Mouse (Mus musculus) limb, embryonic 13.5 days (tissue): Measurements from ENCODE around the gene Iqcj. TPM values are rescaled to one million over a fixed set of nuclear protein-coding genes. Genes with fewer than 3 reads are reported as not detected.

Experiments
- ATAC-seq: fragments of 200-750 bp; cut with Nextera tagmentation; 2 replicates; pipeline ENCODE4 v1.8.0; 2017; ENCODE audit warnings: low read depth, moderate number of reproducible peaks, moderate TSS enrichment; ENCODE audit not compliant: low FRiP score
- H3K27ac ChIP-seq: fragments of 300-500 bp; sonication (generic); 2 replicates; pipeline ENCODE4 v1.5.1; 2015; ENCODE audit warnings: inconsistent platforms, mild to moderate bottlenecking, moderate library complexity
- H3K27me3 ChIP-seq: fragments of 300-500 bp; sonication (generic); 2 replicates; pipeline ENCODE4 v1.6.1; 2015; ENCODE audit warnings: mild to moderate bottlenecking, inconsistent platforms
- H3K36me3 ChIP-seq: fragments of 300-500 bp; sonication (generic); 2 replicates; pipeline ENCODE4 v1.6.1; 2015; ENCODE audit warnings: inconsistent platforms, mild to moderate bottlenecking, moderate library complexity
- H3K4me1 ChIP-seq: fragments of 300-500 bp; sonication (generic); 2 replicates; pipeline ENCODE4 v1.6.1; 2015; ENCODE audit warnings: inconsistent platforms
- H3K4me2 ChIP-seq: fragments of 300-500 bp; sonication (generic); replicated peaks from 2 replicates; pipeline ENCODE4 v1.6.1; 2015; ENCODE audit warnings: inconsistent platforms, mild to moderate bottlenecking, moderate library complexity
- H3K4me3 ChIP-seq: fragments of 300-500 bp; sonication (generic); 2 replicates; pipeline ENCODE4 v1.5.1; 2015; ENCODE audit warnings: moderate library complexity, mild to moderate bottlenecking, inconsistent platforms
- H3K9ac ChIP-seq: fragments of 300-500 bp; sonication (generic); 2 replicates; pipeline ENCODE4 v1.6.1; 2015; ENCODE audit warnings: mild to moderate bottlenecking, inconsistent platforms
- H3K9me3 ChIP-seq: fragments of 300-500 bp; sonication (generic); 2 replicates; pipeline ENCODE4 v1.6.1; 2016; ENCODE audit warnings: inconsistent platforms
- WGBS: fragments of 180-500 bp; shearing (Covaris S2); methylation state at CpG from one replicate; pipeline ENCODE4 v1.1.7; 2015; 5-methylcytosine and 5-hydroxymethylcytosine counted together
- polyA plus RNA-seq: library from polyadenylated mRNA; unstranded; fragments of >200 nt; fragmentation: Nextera tagmentation; extraction: Ambion mirVana; gene quantifications from 2 replicates; pipeline ENCODE4 v1.2.1, GENCODE M21; 2015

The Iqcj gene
- polyA plus RNA-seq, 1 experiment from 2014 or later: 0.11 TPM

DNA sequence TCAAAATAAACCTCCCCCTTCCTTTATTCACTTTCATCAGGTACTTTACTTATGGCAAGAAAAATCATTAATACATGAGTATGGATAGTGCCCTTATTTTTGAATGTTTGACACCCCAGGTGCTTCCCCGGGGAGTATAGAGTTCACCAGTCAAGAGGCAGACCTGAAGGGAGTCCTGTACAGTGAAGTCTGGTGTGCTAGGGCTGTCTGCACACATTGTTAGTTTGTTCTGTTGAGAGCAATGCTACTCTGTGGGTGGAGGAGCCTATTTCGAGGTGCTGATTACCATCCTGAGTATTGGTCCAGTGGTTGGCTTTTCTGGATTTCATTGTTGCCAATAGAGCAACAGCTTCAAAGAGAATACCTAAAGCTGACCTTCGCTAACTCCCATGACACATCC, 26.1 kb downstream of the Iqcj start:
- WGBS: 80% methylated on average over 3 of the region's 3 CpGs
- Histone ChIP-seq H3K27ac (no peak overlapping the region), H3K4me3 (no peak overlapping the region), H3K9ac (no peak overlapping the region), H3K27me3 (no peaks in the 10 kb centered on the region), H3K4me1 (no peaks in the 10 kb centered on the region), H3K4me2 (no peak overlapping the region), H3K36me3 (no peaks in the 10 kb centered on the region), H3K9me3 (no peaks in the 10 kb centered on the region)
- ATAC-seq: no peak

- Histone ChIP-seq H3K27me3 (no peaks in the 10 kb centered on the region), H3K4me3 (no peak overlapping the region), H3K9ac (no peak overlapping the region), H3K9me3 (no peaks in the 10 kb centered on the region), H3K36me3 (no peaks in the 10 kb centered on the region), H3K4me2 (no peak overlapping the region), H3K4me1 (no peaks in the 10 kb centered on the region), H3K27ac (no peak overlapping the region)
- 72% methylated on average over 8 of the region's 8 CpGs for WGBS
- no peak for ATAC-seq
These were observed 26.7 kb downstream of the Iqcj start for GRCm38 (mm10) chr3:67918634-67919259.

DNA sequence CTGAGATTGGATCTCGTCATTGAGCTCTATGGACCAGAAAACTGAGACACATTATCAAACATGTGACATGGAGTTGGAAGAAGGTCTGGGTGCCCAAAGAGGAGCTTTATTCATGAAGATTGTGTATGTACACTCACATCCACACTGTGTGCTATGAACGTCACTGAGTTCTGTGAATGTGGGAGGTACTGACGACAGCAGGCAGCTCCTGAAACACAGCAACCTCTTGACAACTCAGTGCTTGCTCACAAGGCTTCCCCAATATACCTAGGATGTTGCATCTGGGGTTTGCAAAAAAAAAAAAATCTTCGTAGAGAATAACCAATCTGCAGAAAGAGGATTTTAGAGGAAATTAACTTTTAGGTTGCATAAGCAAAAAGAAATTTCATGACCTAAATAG, 31.1 kb downstream of the Iqcj start:
- Histone ChIP-seq H3K36me3 (no peaks in the 10 kb centered on the region), H3K9me3 (no peaks in the 10 kb centered on the region), H3K27me3 (no peaks in the 10 kb centered on the region), H3K4me3 (no peak overlapping the region), H3K9ac (no peak overlapping the region), H3K27ac (no peak overlapping the region), H3K4me2 (no peak overlapping the region), H3K4me1 (no peaks in the 10 kb centered on the region)
- WGBS: 81% methylated on average over 4 of the region's 4 CpGs
- ATAC-seq: no peak

- WGBS: 84% methylated on average over 2 of the region's 2 CpGs
- Histone ChIP-seq H3K36me3 (no peaks in the 10 kb centered on the region), H3K4me2 (no peak overlapping the region), H3K9me3 (no peaks in the 10 kb centered on the region), H3K9ac (no peak overlapping the region), H3K4me3 (no peak overlapping the region), H3K4me1 (no peaks in the 10 kb centered on the region), H3K27ac (no peak overlapping the region), H3K27me3 (no peaks in the 10 kb centered on the region)
- no peak for ATAC-seq
These were observed 33.4 kb downstream of the Iqcj start for GRCm38 (mm10) chr3:67925453-67925852.

DNA sequence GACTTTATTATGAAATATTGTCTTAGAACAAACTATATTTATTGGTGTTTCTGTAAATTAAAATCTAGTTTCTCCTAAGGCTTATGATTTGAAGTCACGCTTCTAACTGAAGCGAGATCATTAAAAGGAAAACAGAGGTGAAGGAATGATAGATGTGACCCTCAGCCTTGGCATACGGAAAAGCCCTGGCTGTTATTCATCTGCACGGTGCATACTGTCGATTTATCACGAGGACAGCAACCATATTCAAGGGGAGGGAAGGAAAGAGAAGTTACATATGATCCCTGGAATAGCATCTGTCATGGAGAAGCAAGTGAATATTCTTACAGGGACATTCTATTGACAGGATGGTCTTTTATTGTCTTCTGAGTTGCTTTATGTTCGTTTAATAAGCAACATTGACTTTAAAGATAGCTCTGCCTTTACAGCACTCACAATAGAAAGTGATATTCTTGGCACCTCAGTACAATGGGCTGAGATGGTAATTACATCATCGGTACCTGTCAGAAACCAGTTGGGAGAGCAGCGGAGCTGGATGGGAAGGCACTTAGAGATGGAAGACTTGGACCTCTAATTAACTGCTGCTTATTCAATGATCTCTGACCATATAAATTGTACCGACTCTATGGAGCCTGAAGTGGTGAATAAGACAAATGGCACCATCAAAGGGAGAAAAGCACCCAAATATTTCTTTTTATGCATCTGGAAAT, 38.6 kb downstream of the Iqcj start:
- no peaks in the 10 kb centered on the region for H3K9me3 ChIP-seq
- H3K36me3 ChIP-seq: no peaks in the 10 kb centered on the region
- H3K4me1 ChIP-seq: no peaks in the 10 kb centered on the region
- H3K27me3 ChIP-seq: no peaks in the 10 kb centered on the region
- H3K4me2 ChIP-seq: no peak overlapping the region
- no peak overlapping the region for H3K9ac ChIP-seq
- ATAC-seq: no peak
- no peak overlapping the region for H3K4me3 ChIP-seq
- H3K27ac ChIP-seq: no peak overlapping the region
- WGBS: 81% methylated on average over 10 of the region's 10 CpGs

GRCm38 (mm10) chr3:67931181-67931580, 39.2 kb downstream of the Iqcj start:
- Histone ChIP-seq H3K27me3 (no peaks in the 10 kb centered on the region), H3K36me3 (no peaks in the 10 kb centered on the region), H3K4me3 (no peak overlapping the region), H3K9ac (no peak overlapping the region), H3K4me2 (no peak overlapping the region), H3K4me1 (no peaks in the 10 kb centered on the region), H3K9me3 (no peaks in the 10 kb centered on the region), H3K27ac (no peak overlapping the region)
- no peak for ATAC-seq
- 94% methylated on average over 8 of the region's 8 CpGs for WGBS

GRCm38 (mm10) chr3:67931914-67932313, 39.9 kb downstream of the Iqcj start:
- no peak overlapping the region for H3K4me2 ChIP-seq
- H3K36me3 ChIP-seq: no peaks in the 10 kb centered on the region
- no peak; the same call in 1 of the 2 replicates for ATAC-seq
- H3K9me3 ChIP-seq: no peaks in the 10 kb centered on the region
- H3K9ac ChIP-seq: no peak overlapping the region
- H3K27ac ChIP-seq: no peak overlapping the region
- no peaks in the 10 kb centered on the region for H3K27me3 ChIP-seq
- 66% methylated on average over 3 of the region's 3 CpGs for WGBS
- no peaks in the 10 kb centered on the region for H3K4me1 ChIP-seq
- H3K4me3 ChIP-seq: no peak overlapping the region

DNA sequence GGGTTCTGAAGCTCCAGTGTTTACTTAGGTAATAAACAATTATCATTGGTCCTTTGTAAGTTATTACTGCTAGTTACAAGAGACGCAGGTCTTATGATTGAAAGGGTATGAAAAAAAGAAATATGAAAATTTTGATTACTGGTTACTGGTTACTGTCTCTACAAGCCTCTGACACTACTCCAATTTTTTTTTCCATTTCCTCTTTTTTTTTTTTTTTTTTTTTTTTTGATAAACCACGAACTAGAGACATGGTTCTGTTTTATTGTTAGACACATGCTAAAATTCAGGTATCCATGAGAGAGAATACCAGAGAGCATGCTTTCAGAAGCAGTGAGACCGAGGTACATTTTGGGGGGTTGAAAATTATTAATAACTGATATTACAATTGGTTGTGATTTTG, 43.8 kb downstream of the Iqcj start:
- no peaks in the 10 kb centered on the region for H3K27me3 ChIP-seq
- no peaks in the 10 kb centered on the region for H3K36me3 ChIP-seq
- ATAC-seq: no peak
- no peak overlapping the region for H3K27ac ChIP-seq
- 74% methylated on average over 3 of the region's 3 CpGs for WGBS
- peaks cover 5% of the 10 kb centered on the region; the same call in 1 of the 2 replicates for H3K4me1 ChIP-seq
- no peak overlapping the region for H3K4me2 ChIP-seq
- no peak overlapping the region for H3K9ac ChIP-seq
- H3K9me3 ChIP-seq: no peaks in the 10 kb centered on the region
- H3K4me3 ChIP-seq: no peak overlapping the region

- H3K36me3 ChIP-seq: no peaks in the 10 kb centered on the region
- no peaks in the 10 kb centered on the region for H3K9me3 ChIP-seq
- no peaks in the 10 kb centered on the region for H3K4me1 ChIP-seq
- H3K27me3 ChIP-seq: no peaks in the 10 kb centered on the region
- no peak overlapping the region for H3K4me2 ChIP-seq
- 60% methylated on average over 2 of the region's 2 CpGs for WGBS
- no peak overlapping the region for H3K27ac ChIP-seq
- ATAC-seq: no peak
- no peak overlapping the region for H3K4me3 ChIP-seq
- H3K9ac ChIP-seq: no peak overlapping the region
These were observed 55.0 kb downstream of the Iqcj start for GRCm38 (mm10) chr3:67947000-67947399.

GRCm38 (mm10) chr3:67952517-67952940, 60.5 kb downstream of the Iqcj start:
- Histone ChIP-seq H3K27me3 (0 out of 2 replicates have a peak, but pooled peaks cover 2% of the 10 kb centered on the region), H3K4me3 (no peak overlapping the region), H3K27ac (no peak overlapping the region), H3K9me3 (no peaks in the 10 kb centered on the region), H3K4me2 (no peak overlapping the region), H3K36me3 (no peaks in the 10 kb centered on the region), H3K9ac (no peak overlapping the region), H3K4me1 (peaks cover 5% of the 10 kb centered on the region; the same call in 1 of the 2 replicates)
- 61% methylated on average over 5 of the region's 5 CpGs for WGBS
- ATAC-seq: no peak

DNA sequence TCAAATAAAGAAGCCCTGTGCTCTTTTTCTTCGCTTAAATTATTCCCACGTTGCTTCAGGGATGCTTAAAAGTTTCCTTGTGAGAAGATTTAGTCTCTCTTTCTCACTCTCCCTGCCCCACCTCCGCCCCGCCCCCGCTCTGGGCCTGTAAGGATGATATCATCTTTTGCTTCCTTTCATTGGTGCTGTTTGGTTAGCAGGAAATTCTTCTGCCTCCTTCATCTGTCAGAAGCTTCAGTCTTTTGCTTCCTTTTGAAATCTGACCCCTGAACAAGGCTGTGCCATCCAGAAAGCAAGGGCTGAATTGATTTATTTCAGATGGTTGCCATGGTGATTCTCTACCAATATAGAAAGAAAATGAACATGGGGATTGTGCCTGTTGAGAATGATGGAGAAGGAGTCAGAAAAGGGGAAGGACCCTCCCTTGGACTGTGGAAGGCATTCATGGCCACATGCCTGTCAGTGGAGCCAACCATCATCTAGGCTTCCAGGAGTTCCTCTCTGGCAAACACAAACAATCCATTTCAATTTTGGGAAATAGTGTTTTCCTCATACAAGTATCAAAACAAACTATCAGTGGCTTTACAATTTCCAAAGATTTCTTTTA, 62.5 kb downstream of the Iqcj start:
- ATAC-seq: no peak
- peaks cover 5% of the 10 kb centered on the region; the same call in 1 of the 2 replicates for H3K4me1 ChIP-seq
- H3K4me2 ChIP-seq: no peak overlapping the region
- no peak overlapping the region for H3K4me3 ChIP-seq
- no peak overlapping the region for H3K9ac ChIP-seq
- no peak overlapping the region for H3K27ac ChIP-seq
- H3K27me3 ChIP-seq: 0 out of 2 replicates have a peak, but pooled peaks cover 2% of the 10 kb centered on the region
- no peaks in the 10 kb centered on the region for H3K36me3 ChIP-seq
- WGBS: 44% methylated on average over 5 of the region's 5 CpGs
- H3K9me3 ChIP-seq: no peaks in the 10 kb centered on the region

- WGBS: 46% methylated on average over 7 of the region's 7 CpGs
- no peaks in the 10 kb centered on the region for H3K9me3 ChIP-seq
- H3K4me3 ChIP-seq: no peak overlapping the region
- no peak overlapping the region for H3K9ac ChIP-seq
- H3K27me3 ChIP-seq: 0 out of 2 replicates have a peak, but pooled peaks cover 2% of the 10 kb centered on the region
- no peaks in the 10 kb centered on the region for H3K36me3 ChIP-seq
- H3K27ac ChIP-seq: no peak overlapping the region
- ATAC-seq: no peak
- 0 out of 2 replicates have a peak, but pooled peaks cover 5% of the 10 kb centered on the region for H3K4me1 ChIP-seq
- no peak overlapping the region for H3K4me2 ChIP-seq
These were observed 67.7 kb downstream of the Iqcj start for GRCm38 (mm10) chr3:67959672-67960071.
